Mouse (Mus musculus) neural tube, embryonic 14.5 days (tissue): ENCODE measurements around the gene Clcnka. TPM values are rescaled to one million over a fixed set of nuclear protein-coding genes. Genes with fewer than 3 reads are reported as not detected.

ENCODE experiments used
- ATAC-seq: fragments of 200-750 bp; cut with Nextera tagmentation; 2 replicates; pipeline ENCODE4 v1.8.0; 2017; ENCODE audit warnings: low read depth, mild to moderate bottlenecking, moderate TSS enrichment, moderate library complexity
- H3K27ac ChIP-seq: fragments of 300-500 bp; sonication (generic); 2 replicates; pipeline ENCODE4 v1.5.1; 2014; ENCODE audit warnings: low read depth, mild to moderate bottlenecking, control low read depth, low read length, moderate library complexity, mixed read lengths
- H3K27me3 ChIP-seq: fragments of 300-500 bp; sonication (generic); 2 replicates; pipeline ENCODE4 v1.6.1; 2014; ENCODE audit warnings: low read length; ENCODE audit not compliant: control insufficient read depth, insufficient read depth
- H3K36me3 ChIP-seq: fragments of 300-500 bp; sonication (generic); 2 replicates; pipeline ENCODE4 v1.6.1; 2014; ENCODE audit warnings: low read length, mixed read lengths; ENCODE audit not compliant: control insufficient read depth, insufficient read depth
- H3K4me1 ChIP-seq: fragments of 300-500 bp; sonication (generic); 2 replicates; pipeline ENCODE4 v1.6.1; 2014; ENCODE audit warnings: low read length; ENCODE audit not compliant: control insufficient read depth, insufficient read depth
- H3K4me2 ChIP-seq: fragments of 300-500 bp; sonication (generic); 2 replicates; pipeline ENCODE4 v1.6.1; 2014; ENCODE audit warnings: mild to moderate bottlenecking, low read depth, low read length, control low read depth
- H3K4me3 ChIP-seq: fragments of 300-500 bp; sonication (generic); 2 replicates; pipeline ENCODE4 v1.5.1; 2014; ENCODE audit warnings: low read depth, low read length, control low read depth, mixed read lengths
- H3K9ac ChIP-seq: fragments of 300-500 bp; sonication (generic); replicated peaks from 2 replicates; pipeline ENCODE4 v1.6.1; 2014; ENCODE audit warnings: low read depth, mild to moderate bottlenecking, control low read depth, low read length, mixed read lengths
- H3K9me3 ChIP-seq: fragments of 300-500 bp; sonication (generic); 2 replicates; pipeline ENCODE4 v1.6.1; 2016; ENCODE audit warnings: low read length; ENCODE audit not compliant: control insufficient read depth
- WGBS: fragments of 180-500 bp; shearing (Covaris S2); extraction: QIAGEN DNeasy Blood & Tissue Kit; methylation state at CpG from one replicate; pipeline ENCODE4 v1.1.7; 2014; 5-methylcytosine and 5-hydroxymethylcytosine counted together
- polyA plus RNA-seq: library from polyadenylated mRNA; unstranded; fragments of >200 nt; fragmentation: Nextera tagmentation; extraction: Ambion mirVana; gene quantifications from 2 replicates; pipeline ENCODE4 v1.2.1, GENCODE M21; 2014

The Clcnka gene
- polyA plus RNA-seq, 1 experiment from 2014 or later: 0.33 TPM

DNA sequence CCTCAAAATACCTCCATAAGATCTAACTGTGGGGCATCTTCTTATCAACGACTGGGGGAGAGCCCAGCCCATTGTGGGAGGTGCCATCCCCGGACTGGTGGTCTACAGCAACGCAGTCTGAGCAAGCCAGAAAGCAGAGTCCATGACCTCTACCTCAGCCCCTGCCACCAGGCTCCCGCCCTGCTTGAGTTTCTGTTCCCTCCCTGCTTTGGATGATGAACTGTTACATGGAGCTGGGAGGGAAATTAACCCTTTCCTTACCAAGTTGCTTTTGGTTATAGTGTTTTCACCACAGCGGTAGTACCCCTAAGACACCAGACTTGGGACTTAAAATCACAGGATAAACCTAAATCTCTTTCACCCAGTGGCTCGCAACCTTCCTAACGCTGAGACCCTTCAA lies 46.6 kb downstream of the Clcnka start:
- no peak for ATAC-seq
- 69% methylated on average over 7 of the region's 7 CpGs for WGBS
- Histone ChIP-seq H3K4me2 (no peak overlapping the region), H3K27ac (no peak overlapping the region), H3K9me3 (no peaks in the 10 kb centered on the region), H3K27me3 (no peaks in the 10 kb centered on the region), H3K36me3 (no peaks in the 10 kb centered on the region), H3K4me1 (no peaks in the 10 kb centered on the region), H3K4me3 (no peak overlapping the region), H3K9ac (no peak overlapping the region)

DNA sequence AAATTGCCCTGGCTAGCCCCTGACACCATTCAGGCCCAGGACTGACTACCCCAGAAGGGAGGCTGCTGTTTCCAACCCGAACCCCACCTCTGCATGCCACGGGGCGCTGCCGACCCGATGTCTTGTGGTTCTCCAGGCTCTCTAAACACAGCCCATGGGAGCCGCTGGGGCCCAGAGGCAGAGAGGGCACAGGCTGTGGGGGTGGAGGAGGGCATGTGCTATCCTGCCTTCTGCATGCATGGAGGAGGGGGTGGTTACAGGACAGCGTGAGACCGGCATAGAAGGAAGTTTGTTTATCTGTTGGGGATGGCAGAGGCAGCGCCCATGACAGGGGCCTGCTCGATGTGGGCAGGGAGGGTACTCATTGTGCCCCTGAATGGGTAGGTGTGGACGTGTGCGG lies 48.5 kb downstream of the Clcnka start:
- H3K9me3 ChIP-seq: no peaks in the 10 kb centered on the region
- no peaks in the 10 kb centered on the region for H3K36me3 ChIP-seq
- ATAC-seq: no peak
- 87% methylated on average over 12 of the region's 12 CpGs for WGBS
- no peak overlapping the region for H3K4me2 ChIP-seq
- H3K27ac ChIP-seq: no peak overlapping the region
- H3K27me3 ChIP-seq: no peaks in the 10 kb centered on the region
- H3K4me3 ChIP-seq: no peak overlapping the region
- H3K9ac ChIP-seq: no peak overlapping the region
- no peaks in the 10 kb centered on the region for H3K4me1 ChIP-seq

DNA sequence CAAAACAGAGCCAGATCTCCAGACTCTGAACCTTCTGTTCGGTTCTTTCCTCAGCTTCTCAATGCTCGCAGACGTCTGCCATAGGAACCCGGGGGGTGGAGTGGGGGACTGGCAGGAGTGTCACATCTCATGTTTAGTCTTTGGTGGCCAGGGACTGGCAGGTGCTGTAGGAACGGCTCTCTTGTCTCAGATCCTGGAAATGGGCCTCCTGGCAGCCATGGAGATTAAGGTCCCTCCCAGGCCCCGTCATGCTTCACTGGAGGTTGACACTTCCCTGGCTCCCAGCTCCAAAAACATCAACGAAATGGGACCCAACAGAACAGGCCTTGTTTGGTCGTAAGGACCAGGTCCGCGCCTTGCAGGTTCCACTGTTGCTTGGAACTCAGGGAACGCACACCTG lies 49.9 kb downstream of the Clcnka start:
- no peak overlapping the region for H3K4me2 ChIP-seq
- H3K36me3 ChIP-seq: no peaks in the 10 kb centered on the region
- ATAC-seq: no peak
- no peaks in the 10 kb centered on the region for H3K27me3 ChIP-seq
- H3K4me1 ChIP-seq: no peaks in the 10 kb centered on the region
- 78% methylated on average over 11 of the region's 11 CpGs for WGBS
- no peaks in the 10 kb centered on the region for H3K9me3 ChIP-seq
- no peak overlapping the region for H3K4me3 ChIP-seq
- no peak overlapping the region for H3K27ac ChIP-seq
- H3K9ac ChIP-seq: no peak overlapping the region

DNA sequence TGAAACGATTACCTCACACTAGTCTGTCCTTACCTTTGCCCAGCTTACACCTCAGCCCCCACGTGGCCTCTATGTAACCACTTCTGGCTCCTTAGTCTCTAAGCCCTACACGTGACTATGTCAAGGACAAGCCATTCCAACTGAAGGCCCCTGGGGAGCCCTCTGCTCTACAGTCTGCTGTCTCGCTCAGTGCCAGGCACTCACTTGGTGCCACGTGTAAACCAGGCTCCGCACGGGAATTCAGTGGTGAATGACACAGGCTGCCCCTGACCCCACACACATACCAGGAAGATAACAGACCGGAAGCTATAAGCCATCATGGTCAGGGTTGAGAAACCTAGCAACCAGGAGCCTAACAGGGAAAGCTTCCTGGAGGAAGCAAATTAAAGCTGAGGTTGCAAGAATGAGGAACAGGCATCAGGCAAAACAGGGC lies 51.1 kb downstream of the Clcnka start:
- no peak for ATAC-seq
- H3K4me1 ChIP-seq: no peaks in the 10 kb centered on the region
- H3K9me3 ChIP-seq: no peaks in the 10 kb centered on the region
- no peaks in the 10 kb centered on the region for H3K27me3 ChIP-seq
- 60% methylated on average over 8 of the region's 8 CpGs for WGBS
- H3K27ac ChIP-seq: no peak overlapping the region
- H3K9ac ChIP-seq: no peak overlapping the region
- no peaks in the 10 kb centered on the region for H3K36me3 ChIP-seq
- H3K4me2 ChIP-seq: no peak overlapping the region
- no peak overlapping the region for H3K4me3 ChIP-seq

DNA sequence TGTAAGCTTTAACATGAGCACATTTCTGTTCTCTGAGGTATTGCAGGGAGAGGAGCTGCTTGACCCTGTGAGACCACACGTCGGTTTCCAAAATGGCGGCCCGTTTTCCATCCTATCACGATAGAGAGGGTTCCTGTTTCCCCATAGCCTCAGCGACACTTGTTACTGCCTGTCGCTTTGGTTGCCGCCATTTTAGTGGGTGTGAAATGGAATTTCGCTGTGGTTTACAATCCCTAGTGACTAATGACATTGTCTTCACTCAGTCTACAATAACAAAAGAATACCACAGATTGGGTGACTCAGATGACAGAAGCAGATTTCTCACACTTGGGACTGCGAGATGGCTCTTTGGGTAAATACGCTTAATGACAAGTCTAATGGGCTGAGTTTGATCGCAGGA lies 53.3 kb downstream of the Clcnka start:
- Histone ChIP-seq H3K4me3 (no peak overlapping the region), H3K9ac (no peak overlapping the region), H3K4me2 (no peak overlapping the region), H3K36me3 (no peaks in the 10 kb centered on the region), H3K9me3 (no peaks in the 10 kb centered on the region), H3K27me3 (no peaks in the 10 kb centered on the region), H3K27ac (no peak overlapping the region), H3K4me1 (no peaks in the 10 kb centered on the region)
- WGBS: 83% methylated on average over 12 of the region's 12 CpGs
- no peak for ATAC-seq

DNA sequence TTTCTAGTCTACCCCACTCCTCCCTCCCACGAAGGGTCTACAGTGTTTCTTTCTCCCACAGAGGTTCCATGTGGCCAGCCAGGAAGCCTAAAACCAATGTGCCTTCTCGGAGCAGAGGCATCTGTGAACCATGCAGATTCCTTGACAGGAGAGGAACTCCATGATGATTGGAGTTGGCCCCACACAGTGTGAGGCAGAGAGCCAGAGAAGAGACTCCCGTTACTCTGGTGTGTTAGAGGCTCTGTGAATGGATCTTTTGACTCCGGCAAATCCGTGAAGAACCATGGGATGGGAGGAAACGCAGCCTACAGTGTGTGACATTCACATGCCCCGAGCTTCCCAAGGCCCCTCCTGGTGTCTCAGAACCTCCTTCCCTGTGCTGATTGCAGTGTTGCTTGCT lies 55.0 kb downstream of the Clcnka start:
- Histone ChIP-seq H3K4me2 (no peak overlapping the region), H3K36me3 (no peaks in the 10 kb centered on the region), H3K9me3 (no peaks in the 10 kb centered on the region), H3K9ac (no peak overlapping the region), H3K27me3 (no peaks in the 10 kb centered on the region), H3K4me3 (no peak overlapping the region), H3K4me1 (no peaks in the 10 kb centered on the region), H3K27ac (no peak overlapping the region)
- ATAC-seq: no peak
- WGBS: 59% methylated on average over 7 of the region's 7 CpGs

DNA sequence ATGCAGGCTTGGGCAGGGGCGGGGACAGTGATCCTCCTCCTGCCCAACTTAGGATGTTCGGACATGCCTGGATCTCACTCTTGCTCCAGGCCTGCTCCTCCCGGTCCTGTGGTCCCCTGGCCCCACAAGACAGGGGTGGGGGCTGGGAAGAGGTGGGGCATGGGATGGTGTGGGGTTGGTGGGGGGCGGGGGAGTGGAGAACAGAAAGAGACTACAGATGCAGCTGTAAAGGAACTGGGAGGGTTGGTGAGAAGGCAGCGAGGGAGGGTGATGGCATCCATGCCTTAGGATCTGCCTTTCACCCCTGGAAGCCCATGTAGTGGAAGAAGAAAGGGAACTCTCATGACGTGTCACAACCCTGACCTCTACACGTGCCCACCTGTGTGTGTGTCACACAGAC lies 57.0 kb downstream of the Clcnka start:
- WGBS: 75% methylated on average over 7 of the region's 7 CpGs
- ATAC-seq: no peak
- Histone ChIP-seq H3K4me1 (no peaks in the 10 kb centered on the region), H3K4me2 (no peak overlapping the region), H3K9me3 (no peaks in the 10 kb centered on the region), H3K27ac (no peak overlapping the region), H3K4me3 (no peak overlapping the region), H3K36me3 (no peaks in the 10 kb centered on the region), H3K9ac (no peak overlapping the region), H3K27me3 (no peaks in the 10 kb centered on the region)

DNA sequence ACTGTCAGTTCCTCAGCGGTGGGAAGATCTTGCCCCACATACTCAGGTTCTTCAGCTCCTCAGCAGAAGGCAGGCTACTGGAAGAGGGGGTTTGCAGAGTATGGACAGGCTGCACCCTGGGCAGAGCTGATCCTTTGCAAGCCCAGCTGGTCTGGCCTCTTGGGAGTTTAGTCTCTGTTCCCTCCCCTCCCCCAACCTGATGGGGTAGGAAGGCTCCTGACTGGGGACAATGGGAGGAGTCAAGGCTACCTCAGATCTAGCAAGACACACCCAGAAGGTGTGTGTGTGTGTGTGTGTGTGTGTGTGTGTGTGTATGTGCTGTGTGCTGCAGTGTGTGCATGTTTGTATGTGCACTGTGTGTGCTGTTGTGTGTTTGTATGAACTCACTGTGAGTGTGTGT lies 59.7 kb downstream of the Clcnka start:
- WGBS: 21% methylated on average over 1 of the region's 1 CpGs
- no peaks in the 10 kb centered on the region for H3K4me1 ChIP-seq
- no peak overlapping the region for H3K9ac ChIP-seq
- no peaks in the 10 kb centered on the region for H3K27me3 ChIP-seq
- no peak for ATAC-seq
- no peaks in the 10 kb centered on the region for H3K36me3 ChIP-seq
- no peak overlapping the region for H3K27ac ChIP-seq
- no peak overlapping the region for H3K4me2 ChIP-seq
- H3K4me3 ChIP-seq: no peak overlapping the region
- H3K9me3 ChIP-seq: no peaks in the 10 kb centered on the region

DNA sequence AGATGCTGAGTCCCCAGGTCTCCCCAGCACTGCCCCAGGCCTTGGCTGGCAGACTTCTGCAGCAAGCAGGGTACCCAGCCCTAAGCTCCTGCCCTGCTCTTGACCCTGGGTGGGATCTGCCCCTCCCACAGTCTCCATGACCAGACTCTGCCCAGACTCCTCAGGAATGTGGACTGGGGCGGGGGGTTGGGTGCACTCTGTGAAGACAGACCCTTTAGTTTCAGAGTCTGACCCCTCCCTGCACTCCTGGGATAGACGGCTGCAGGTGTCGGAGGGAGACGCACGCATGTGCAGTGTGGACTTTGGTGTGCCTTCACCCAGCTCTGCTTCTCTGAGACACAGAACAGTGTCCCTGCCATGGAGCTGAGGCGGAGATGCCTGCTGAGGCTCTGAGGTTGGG lies 60.5 kb downstream of the Clcnka start:
- H3K9me3 ChIP-seq: no peaks in the 10 kb centered on the region
- no peak overlapping the region for H3K4me2 ChIP-seq
- no peaks in the 10 kb centered on the region for H3K4me1 ChIP-seq
- H3K4me3 ChIP-seq: no peak overlapping the region
- no peak overlapping the region for H3K27ac ChIP-seq
- no peaks in the 10 kb centered on the region for H3K36me3 ChIP-seq
- 23% methylated on average over 6 of the region's 6 CpGs for WGBS
- no peak for ATAC-seq
- no peaks in the 10 kb centered on the region for H3K27me3 ChIP-seq
- H3K9ac ChIP-seq: no peak overlapping the region

DNA sequence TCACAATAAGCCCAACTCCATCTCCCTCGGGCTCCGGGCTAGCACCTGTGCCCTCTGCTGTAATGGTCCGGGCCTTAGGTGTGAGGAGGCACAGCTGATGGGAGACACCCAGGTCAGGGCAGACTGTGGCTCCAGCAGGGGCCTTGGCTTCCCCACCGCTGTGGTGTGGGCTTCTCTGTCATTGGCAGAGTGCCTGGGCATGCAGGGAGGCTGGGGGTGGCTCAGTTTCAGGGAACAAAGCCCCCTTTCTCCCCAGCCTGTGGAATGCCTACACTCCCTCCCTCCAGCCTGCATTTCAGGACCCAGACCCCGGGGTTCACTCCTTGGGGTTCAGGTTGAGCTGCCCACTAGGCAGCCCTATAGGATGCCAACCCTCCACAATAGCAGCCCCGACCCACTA lies 62.3 kb downstream of the Clcnka start:
- 47% methylated on average over 6 of the region's 6 CpGs for WGBS
- H3K27ac ChIP-seq: no peak overlapping the region
- H3K4me3 ChIP-seq: no peak overlapping the region
- no peaks in the 10 kb centered on the region for H3K9me3 ChIP-seq
- no peaks in the 10 kb centered on the region for H3K27me3 ChIP-seq
- peak; percentile 35; the same call in 1 of the 2 replicates for ATAC-seq
- H3K9ac ChIP-seq: no peak overlapping the region
- H3K4me2 ChIP-seq: no peak overlapping the region
- no peaks in the 10 kb centered on the region for H3K4me1 ChIP-seq
- no peaks in the 10 kb centered on the region for H3K36me3 ChIP-seq
